Mouse (Mus musculus) right cerebral cortex, postnatal 10 days (tissue): ENCODE measurements around the gene Stx19.

Source experiments
- DNase-seq, 2 experiments: peaks; one replicate each; pipeline ENCODE4 v3.0.0; 2021; ENCODE audit warnings: low spot score in 2 of 2

The Stx19 gene

GRCm38 (mm10) chr16:62814491-62814890 lies at the start of gene Stx19:
TSS of gene Stx19 (plus strand) at chr16:62814676.
- no peak for DNase-seq

GRCm38 (mm10) chr16:62773462-62773861 lies 41.0 kb upstream of the Stx19 start:
- DNase-seq = peak in 1 of 2 experiments; percentile 29

- no peak for DNase-seq
Measured at GRCm38 (mm10) chr16:62776034-62776433, 38.4 kb upstream of the Stx19 start.

GRCm38 (mm10) chr16:62778282-62778681 lies 36.2 kb upstream of the Stx19 start:
- no peak for DNase-seq

- no peak for DNase-seq
Measured at GRCm38 (mm10) chr16:62782229-62782628, 32.2 kb upstream of the Stx19 start.

GRCm38 (mm10) chr16:62786621-62787331 lies 27.7 kb upstream of the Stx19 start, which contains the start of gene Nsun3:
TSS of gene Nsun3 (minus strand) at chr16:62786818.
- peak; percentile 96 to 98 for DNase-seq

- DNase-seq = no peak
Measured at GRCm38 (mm10) chr16:62796608-62797007, 17.9 kb upstream of the Stx19 start.

- DNase-seq = no peak
Measured at GRCm38 (mm10) chr16:62798808-62799207, 15.7 kb upstream of the Stx19 start.

- no peak for DNase-seq
Measured at GRCm38 (mm10) chr16:62799426-62799825, 15.1 kb upstream of the Stx19 start.

GRCm38 (mm10) chr16:62799839-62800238 lies 14.6 kb upstream of the Stx19 start:
- DNase-seq = no peak

- DNase-seq = no peak
Measured at GRCm38 (mm10) chr16:62804621-62805020, 9.9 kb upstream of the Stx19 start.

- no peak for DNase-seq
Measured at GRCm38 (mm10) chr16:62807249-62807979, 7.1 kb upstream of the Stx19 start.

- DNase-seq = no peak
Measured at GRCm38 (mm10) chr16:62810855-62811254, 3.6 kb upstream of the Stx19 start.

GRCm38 (mm10) chr16:62813790-62814189 lies 686 bp upstream of the Stx19 start:
- DNase-seq = no peak

GRCm38 (mm10) chr16:62822472-62822871 lies 8.0 kb downstream of the Stx19 start:
- no peak for DNase-seq

GRCm38 (mm10) chr16:62826156-62827001 lies 11.9 kb downstream of the Stx19 start:
- no peak for DNase-seq

GRCm38 (mm10) chr16:62832027-62832426 lies 17.6 kb downstream of the Stx19 start:
- DNase-seq = no peak

GRCm38 (mm10) chr16:62832481-62832880 lies 18.0 kb downstream of the Stx19 start:
- no peak for DNase-seq

GRCm38 (mm10) chr16:62834016-62834735 lies 19.7 kb downstream of the Stx19 start:
- DNase-seq = no peak

- no peak for DNase-seq
Measured at GRCm38 (mm10) chr16:62845341-62845740, 30.9 kb downstream of the Stx19 start.

- DNase-seq = peak; percentile 96 to 98
Measured at GRCm38 (mm10) chr16:62846498-62847312, 32.2 kb downstream of the Stx19 start, which contains the start of gene Arl13b. TSS of gene Arl13b (minus strand) at chr16:62847040.
